Mouse (Mus musculus) ES-E14 (cell line): ENCODE data around the gene C2cd2l. TPM values are rescaled to one million over a fixed set of nuclear protein-coding genes. Genes with fewer than 3 reads are reported as not detected.

Experiments
- DNase-seq: peaks from one replicate; pipeline ENCODE4 v3.0.0-alpha.2; 2013; ENCODE audit warnings: low read depth, low spot score
- H3K27ac ChIP-seq: 2 replicates; pipeline ENCODE4 v1.5.1; 2012; ENCODE audit warnings: low read depth, mild to moderate bottlenecking, low read length, moderate library complexity, mixed read lengths; ENCODE audit not compliant: poor library complexity, insufficient read depth, severe bottlenecking
- H3K36me3 ChIP-seq: 2 replicates; pipeline ENCODE4 v1.6.1; 2012; ENCODE audit warnings: mild to moderate bottlenecking, low read length, moderate library complexity, mixed read lengths; ENCODE audit not compliant: control insufficient read depth, poor library complexity, insufficient read depth, severe bottlenecking
- H3K4me1 ChIP-seq, 2 experiments: fragments of 150-350 bp in 1 of 2; sonication (generic) in 1 of 2; 2 replicates each; pipeline ENCODE4 v1.6.1; 2012; ENCODE audit warnings: low read length in 2 of 2, mild to moderate bottlenecking in 1 of 2, mixed read lengths in 1 of 2; ENCODE audit not compliant: control insufficient read depth in 2 of 2, insufficient read depth in 2 of 2, poor library complexity in 1 of 2
- H3K4me3 ChIP-seq, 2 experiments: fragments of 150-350 bp in 1 of 2; sonication (generic) in 1 of 2; 2 replicates each; pipeline ENCODE4 v1.5.1; 2012; ENCODE audit warnings: low read length in 2 of 2, low read depth in 1 of 2, mild to moderate bottlenecking in 1 of 2, mixed read lengths in 1 of 2; ENCODE audit not compliant: insufficient read depth in 1 of 2, poor library complexity in 1 of 2, severe bottlenecking in 1 of 2
- H3K9ac ChIP-seq: 2 replicates; pipeline ENCODE4 v1.6.1; 2012; ENCODE audit warnings: low read depth, mild to moderate bottlenecking, low read length, mixed read lengths; ENCODE audit not compliant: poor library complexity, insufficient read depth, severe bottlenecking
- H3K9me3 ChIP-seq: fragments of 150-350 bp; sonication (generic); 2 replicates; pipeline ENCODE4 v1.6.1; 2012; ENCODE audit warnings: low read depth, mild to moderate bottlenecking, low read length; ENCODE audit not compliant: control insufficient read depth, insufficient read depth
- CHD2 ChIP-seq: IDR thresholded peaks from 2 replicates; pipeline ENCODE4 v1.6.1; 2014; ENCODE audit warnings: mild to moderate bottlenecking, low read depth, low read length, inconsistent platforms
- HCFC1 ChIP-seq: IDR thresholded peaks from 2 replicates; pipeline ENCODE4 v1.6.1; 2012; ENCODE audit warnings: low read length, inconsistent platforms, borderline replicate concordance; ENCODE audit not compliant: insufficient read depth
- MAFK ChIP-seq: IDR thresholded peaks from 2 replicates; pipeline ENCODE4 v1.6.1; 2014; ENCODE audit warnings: mild to moderate bottlenecking, low read depth, low read length, inconsistent platforms; ENCODE audit not compliant: insufficient read depth
- ZC3H11A ChIP-seq: IDR thresholded peaks from 2 replicates; pipeline ENCODE4 v1.6.1; 2012; ENCODE audit warnings: low read depth, mild to moderate bottlenecking, inconsistent platforms, low read length, borderline replicate concordance
- ZNF384 ChIP-seq: IDR thresholded peaks from 2 replicates; pipeline ENCODE4 v1.6.1; 2012; ENCODE audit warnings: low read depth, low read length, inconsistent platforms
- in situ Hi-C, 2 experiments: fragments of 600-800 bp; cut with MboI; formaldehyde crosslinking; loops; one replicate each; pipeline ENCODE4 v1.15.1; 2025; ENCODE audit warnings: low sequenced_read_pairs in 2 of 2, inconsistent platforms in 1 of 2; ENCODE audit not compliant: unreplicated experiment in 2 of 2
- total RNA-seq: library from RNA; depleted of rRNA; stranded (reverse); fragments of 300-350 nt; gene quantifications from 2 replicates; pipeline ENCODE4 v1.2.3, GENCODE M21; 2012

C2cd2l gene
- total RNA-seq, 1 experiment = 13.9 TPM

- Histone ChIP-seq H3K4me3 (no peak overlapping the region), H3K4me1 (peaks cover 0 to 2% of the 10 kb centered on the region in 2 experiments; a peak in 2 of 4 replicates), H3K9ac (no peak overlapping the region), H3K9me3 (no peaks in the 10 kb centered on the region), H3K27ac (no peak overlapping the region), H3K36me3 (peaks cover 49% of the 10 kb centered on the region)
- no peak for DNase-seq
- TF ChIP-seq CHD2 = no peak
- TF ChIP-seq HCFC1 = no peak
- no peak for TF ChIP-seq ZNF384
- 0 out of 2 replicates have a peak, but pooled peaks have one; percentile 3 for TF ChIP-seq ZC3H11A
- in situ Hi-C loops = no loop called here
These were observed 37.1 kb upstream of the C2cd2l start for GRCm38 (mm10) chr9:44357207-44357606.

DNA sequence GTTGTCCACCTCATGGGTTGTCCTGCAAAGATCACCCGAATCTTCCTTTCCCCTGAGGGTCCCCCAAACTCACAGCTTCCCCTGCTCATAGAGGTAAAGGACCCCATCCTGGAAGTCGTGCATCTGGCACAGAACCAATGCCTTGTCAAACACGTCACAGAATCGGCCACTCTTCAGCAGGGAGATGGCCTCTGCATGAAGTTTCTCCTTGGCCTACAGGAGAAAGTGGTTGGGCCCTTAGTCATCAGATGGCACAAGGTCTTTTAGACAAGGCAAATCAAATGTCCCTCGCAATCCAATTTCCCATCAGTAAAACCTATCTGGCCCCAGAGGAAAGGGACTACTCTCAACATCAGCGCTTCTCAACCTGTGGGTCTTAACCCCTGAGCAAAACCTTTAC is 33.1 kb upstream of the C2cd2l start:
- Histone ChIP-seq H3K4me1 (peaks cover 0 to 2% of the 10 kb centered on the region in 2 experiments; a peak in 1 of 4 replicates), H3K36me3 (peaks cover 53% of the 10 kb centered on the region), H3K9ac (no peak overlapping the region), H3K4me3 (no peak overlapping the region), H3K27ac (no peak overlapping the region), H3K9me3 (no peaks in the 10 kb centered on the region)
- in situ Hi-C loops = no loop called here
- TF ChIP-seq ZNF384 = no peak
- no peak for TF ChIP-seq CHD2
- TF ChIP-seq ZC3H11A = no peak
- TF ChIP-seq MAFK = no peak
- DNase-seq = no peak

DNA sequence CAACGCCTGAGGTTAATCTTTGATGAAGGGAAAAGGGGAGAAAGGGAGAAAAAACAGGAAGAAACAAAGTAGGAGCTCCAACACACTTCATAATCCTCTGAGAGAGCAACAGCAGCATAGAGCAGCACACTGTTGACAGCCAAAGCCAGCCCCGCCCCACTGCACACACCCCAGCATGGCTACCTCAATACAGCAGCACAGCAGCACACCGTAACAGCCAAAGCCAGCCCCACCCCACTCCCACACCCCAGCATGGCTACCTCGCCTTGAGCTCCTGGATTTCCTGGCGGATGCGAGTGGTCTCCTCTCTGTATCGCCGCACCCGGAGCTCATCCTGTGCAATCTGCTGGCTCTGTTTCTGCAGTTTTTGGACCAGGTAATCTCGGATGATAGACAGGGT is 32.3 kb upstream of the C2cd2l start:
- H3K9me3 ChIP-seq = no peaks in the 10 kb centered on the region
- TF ChIP-seq ZC3H11A (no peak), ZNF384 (no peak), MAFK (no peak), CHD2 (no peak), HCFC1 (no peak)
- H3K4me3 ChIP-seq = peak overlapping the region; percentile 12 to 36; a peak in 1 of 4 replicates
- H3K4me1 ChIP-seq = peaks cover 0 to 6% of the 10 kb centered on the region in 2 experiments; a peak in 1 of 4 replicates
- H3K36me3 ChIP-seq = peaks cover 49% of the 10 kb centered on the region
- 0 out of 2 replicates have a peak overlapping the region, but pooled peaks have one; percentile 39 for H3K9ac ChIP-seq
- in situ Hi-C loops = no loop called here
- H3K27ac ChIP-seq = no peak overlapping the region
- DNase-seq = no peak

GRCm38 (mm10) chr9:44351396-44351795 is 31.3 kb upstream of the C2cd2l start:
- Histone ChIP-seq H3K4me3 (no peak overlapping the region), H3K4me1 (peaks cover 2 to 9% of the 10 kb centered on the region in 2 experiments; a peak in 1 of 4 replicates), H3K36me3 (peaks cover 42% of the 10 kb centered on the region), H3K27ac (no peak overlapping the region), H3K9ac (no peak overlapping the region), H3K9me3 (no peaks in the 10 kb centered on the region)
- no peak for TF ChIP-seq ZC3H11A
- TF ChIP-seq ZNF384 = no peak
- no peak for TF ChIP-seq MAFK
- in situ Hi-C loops = no loop called here
- no peak for DNase-seq

- no peaks in the 10 kb centered on the region for H3K9me3 ChIP-seq
- peaks cover 2 to 15% of the 10 kb centered on the region in 2 experiments; a peak in 3 of 4 replicates for H3K4me1 ChIP-seq
- no peak overlapping the region for H3K27ac ChIP-seq
- no peak overlapping the region for H3K4me3 ChIP-seq
- no peak for DNase-seq
- no peak overlapping the region for H3K9ac ChIP-seq
- in situ Hi-C loops = no loop called here
- no peak for TF ChIP-seq ZC3H11A
- TF ChIP-seq ZNF384 = no peak
- no peak for TF ChIP-seq CHD2
- TF ChIP-seq MAFK = no peak
- TF ChIP-seq HCFC1 = no peak
- peaks cover 20% of the 10 kb centered on the region for H3K36me3 ChIP-seq
These were observed 28.5 kb upstream of the C2cd2l start for GRCm38 (mm10) chr9:44348546-44348945.
